Mouse (Mus musculus): Measurements from ENCODE around the gene Srrd.
"Not testable (repeated sequence)": the region's sequence is repeated elsewhere in the genome, so short reads cannot be mapped to it uniquely, and the experiment has no call there.

- not testable (repeated sequence) for TF ChIP-seq CTCF (IDR thresholded peaks at IDR 0.05; ENCODE audit: control insufficient read depth, insufficient read depth, low read length); POLR2A (IDR thresholded peaks at IDR 0.05; ENCODE audit: borderline replicate concordance, control insufficient read depth, low read depth, low read length)
These were observed 23.5 kb downstream of the Srrd start for GRCm38 (mm10) chr5:112319343-112319742.
